Mouse (Mus musculus) retina, postnatal 1 day (tissue): ENCODE measurements at regions not wholly inside any gene's neighbourhood (a gene's known extent, or its start where the extent isn't known, plus 50 kb on each side); places are given as distances from the start of the nearest gene placed in this dataset.

Source experiments
- DNase-seq: peaks from one replicate; pipeline ENCODE4 v3.0.0-alpha.2; 2012

DNA sequence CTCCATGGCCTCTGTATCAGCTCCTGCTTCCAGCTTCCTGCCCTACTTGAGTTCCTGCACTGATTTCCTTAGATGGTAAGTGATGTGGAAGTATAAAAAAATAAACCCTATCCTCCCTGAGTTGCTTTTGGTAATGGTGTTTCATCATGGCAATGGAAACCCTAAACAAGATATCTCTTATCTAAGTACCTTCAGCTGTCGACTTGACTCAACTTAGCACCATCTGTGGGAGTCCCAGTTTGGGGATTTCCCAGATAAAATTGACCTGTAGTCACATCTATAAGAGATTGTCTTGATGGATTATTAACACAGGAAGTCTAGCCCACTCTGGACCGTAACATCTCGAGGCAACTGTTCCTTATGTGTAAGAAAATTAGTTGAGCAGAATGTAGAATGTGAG, 570.2 kb upstream of the Gm10306 start:
- DNase-seq, result no peak

DNA sequence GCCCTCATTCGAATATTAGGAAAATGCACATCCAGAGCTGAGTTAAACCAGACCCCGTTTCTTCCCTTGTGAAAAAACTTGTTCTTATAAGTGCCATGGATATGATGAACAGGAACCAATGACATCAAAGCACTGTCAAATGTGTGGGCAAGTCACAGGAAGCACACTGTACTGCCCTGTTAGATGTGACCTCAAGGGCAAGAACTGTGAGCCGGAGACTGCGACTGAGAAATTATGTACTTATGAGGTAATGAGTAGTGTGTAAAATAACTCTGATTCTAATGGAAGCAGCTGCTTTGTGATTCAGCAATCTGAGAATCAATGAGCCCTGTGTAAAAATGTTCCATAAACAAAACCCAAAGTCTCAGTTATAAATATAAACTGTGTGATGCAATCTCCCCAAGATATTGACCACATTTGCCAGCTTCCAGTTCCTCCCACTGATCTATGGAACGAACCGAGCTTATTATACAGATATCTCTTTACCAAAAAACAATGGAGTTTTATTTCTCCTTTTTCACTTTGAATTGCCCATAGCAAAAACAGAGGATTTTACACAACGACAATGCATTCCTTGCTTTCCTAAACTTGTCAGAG, 566.0 kb upstream of the Gm10306 start:
- DNase-seq, result no peak

DNA sequence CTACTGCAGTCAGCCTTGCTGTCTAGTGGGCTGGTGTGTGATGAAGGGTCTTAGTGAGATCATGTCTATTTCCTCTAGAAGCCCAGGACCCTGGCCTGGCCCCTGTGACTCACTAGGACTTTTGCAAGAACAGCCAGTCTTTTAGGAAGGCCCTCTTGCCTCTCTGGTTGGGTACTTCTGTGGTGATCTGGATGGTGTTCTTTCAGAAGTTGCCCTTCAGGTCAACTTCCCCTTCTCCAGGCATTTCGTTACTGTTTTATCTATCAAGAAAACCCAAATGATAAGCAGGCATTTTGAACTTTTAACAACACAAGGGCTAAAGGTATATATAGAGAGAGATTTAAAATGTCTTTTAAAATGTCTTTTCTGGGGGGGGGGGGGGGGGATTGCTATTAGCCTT, 550.5 kb upstream of the Gm10306 start:
- no peak for DNase-seq

GRCm38 (mm10) chr4:94007088-94007768, 549.1 kb upstream of the Gm10306 start:
- peak; percentile 78 for DNase-seq

DNA sequence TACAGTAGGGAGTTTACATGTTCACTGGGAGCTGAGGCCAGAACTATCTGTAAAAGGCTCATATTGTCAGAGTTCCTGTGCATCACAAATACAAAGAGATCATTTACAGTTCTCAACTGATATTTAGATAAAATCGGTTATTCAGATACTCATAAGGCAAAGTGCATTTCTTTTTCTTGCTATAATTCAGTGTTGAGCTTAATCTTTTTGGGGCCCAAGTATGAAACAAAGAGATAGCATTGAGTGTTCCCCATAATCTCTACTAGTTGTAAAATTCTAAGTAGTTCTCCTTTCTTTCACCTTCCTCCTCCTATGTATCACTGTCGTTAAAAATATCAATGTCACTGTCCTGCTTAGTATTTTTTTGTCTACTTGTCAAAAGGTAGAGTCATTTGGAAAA, 540.6 kb upstream of the Gm10306 start:
- DNase-seq, result no peak

- DNase-seq, result no peak
Observed at GRCm38 (mm10) chr4:94017702-94018101, 538.6 kb upstream of the Gm10306 start.

DNA sequence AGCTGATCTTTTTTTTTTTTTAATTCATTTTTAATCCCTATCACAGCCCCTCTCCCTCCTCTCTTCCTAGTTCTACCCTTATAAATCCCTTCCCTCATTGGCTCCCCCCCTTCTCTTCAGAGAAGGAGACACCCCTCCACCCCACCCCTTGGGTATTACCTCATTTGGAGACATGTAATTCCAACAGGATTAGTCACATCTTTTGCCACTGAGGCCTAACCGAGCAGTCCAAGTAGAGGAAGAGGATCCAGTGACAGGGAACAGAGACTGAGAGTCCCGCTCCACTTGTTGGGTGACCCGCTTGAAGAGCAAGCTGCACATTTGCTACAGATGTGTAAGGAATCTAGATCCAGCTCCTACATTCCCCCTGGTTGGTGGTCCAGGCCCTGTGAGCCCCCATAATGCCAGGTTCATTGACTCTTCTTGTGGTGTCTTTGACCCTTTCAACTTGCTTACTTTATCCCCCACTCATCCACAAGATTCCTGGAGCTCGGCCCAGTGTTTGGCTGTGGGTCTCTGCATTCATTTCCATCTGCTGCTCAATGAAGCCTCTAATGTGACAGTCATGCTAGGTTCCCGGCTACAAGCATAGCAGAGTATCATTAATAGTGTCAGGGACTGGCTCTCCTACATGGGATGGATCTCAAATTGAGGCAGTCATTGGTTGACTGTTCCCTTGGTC, 506.6 kb upstream of the Gm10306 start:
- peak; percentile 11 for DNase-seq

DNA sequence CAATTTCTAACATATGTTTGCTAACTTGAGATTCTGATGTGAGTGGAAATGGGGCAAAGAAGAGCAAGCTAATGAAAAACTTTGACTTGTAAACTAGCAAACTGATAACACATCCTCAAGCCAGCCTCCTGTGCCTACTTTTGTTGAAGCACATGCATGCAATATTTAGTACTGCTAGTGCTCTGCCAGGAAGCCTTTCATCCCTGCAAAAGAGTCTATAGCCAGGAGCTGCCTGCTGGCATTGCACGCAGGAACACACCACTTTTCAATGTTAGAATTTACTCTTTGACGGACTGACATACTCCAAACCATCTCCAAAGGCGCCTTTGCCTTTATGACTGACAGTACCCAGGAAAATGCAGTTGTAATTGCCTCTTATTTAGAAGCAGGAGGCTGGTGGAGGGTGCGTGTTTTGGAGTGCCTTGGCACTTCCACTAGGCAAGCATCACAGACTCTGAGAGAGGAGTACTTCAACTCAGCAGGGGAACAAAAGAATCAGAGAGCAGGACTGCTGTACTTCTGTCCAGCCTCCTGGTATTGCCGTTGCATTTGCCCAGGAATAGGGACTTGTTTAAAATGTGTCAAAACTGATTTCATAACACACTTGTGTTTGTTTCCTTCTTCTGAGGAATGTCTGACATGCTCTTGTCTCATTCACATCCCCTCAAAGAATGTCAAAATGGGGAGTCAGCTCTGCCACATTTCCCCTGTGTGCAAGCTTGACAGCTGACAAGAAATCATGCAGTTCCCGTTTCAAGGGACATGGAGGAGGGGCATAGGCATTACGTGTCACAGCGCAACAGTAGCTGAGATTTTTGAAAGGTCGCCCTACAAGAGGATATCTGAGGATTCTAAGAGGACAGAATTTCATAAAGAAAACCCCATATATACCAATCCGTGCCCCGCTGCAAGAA, 503.8 kb upstream of the Gm10306 start:
- DNase-seq, result no peak

- DNase-seq, result no peak
Observed at GRCm38 (mm10) chr4:94073178-94073870, 483.0 kb upstream of the Gm10306 start.

- no peak for DNase-seq
Observed at GRCm38 (mm10) chr4:94082839-94083238, 473.5 kb upstream of the Gm10306 start.

DNA sequence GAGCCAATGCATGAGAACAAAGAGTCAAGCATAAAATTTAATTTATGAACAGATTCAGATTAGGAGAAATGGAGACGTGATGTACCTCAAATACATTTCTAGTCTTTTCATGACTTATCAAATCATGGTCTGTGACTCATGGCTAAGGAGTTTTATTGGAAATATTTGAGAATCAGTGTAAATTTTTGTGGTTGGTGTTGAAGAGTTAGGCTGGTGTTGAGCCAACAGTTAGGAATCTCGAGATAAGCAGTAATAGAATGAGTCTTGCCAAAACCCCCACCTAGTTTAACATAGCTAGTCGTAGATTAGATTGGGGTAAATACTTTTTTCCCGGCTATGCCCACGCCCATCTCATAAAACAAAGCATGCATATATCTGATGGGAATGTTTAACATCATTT, 462.0 kb upstream of the Gm10306 start:
- DNase-seq, result no peak

DNA sequence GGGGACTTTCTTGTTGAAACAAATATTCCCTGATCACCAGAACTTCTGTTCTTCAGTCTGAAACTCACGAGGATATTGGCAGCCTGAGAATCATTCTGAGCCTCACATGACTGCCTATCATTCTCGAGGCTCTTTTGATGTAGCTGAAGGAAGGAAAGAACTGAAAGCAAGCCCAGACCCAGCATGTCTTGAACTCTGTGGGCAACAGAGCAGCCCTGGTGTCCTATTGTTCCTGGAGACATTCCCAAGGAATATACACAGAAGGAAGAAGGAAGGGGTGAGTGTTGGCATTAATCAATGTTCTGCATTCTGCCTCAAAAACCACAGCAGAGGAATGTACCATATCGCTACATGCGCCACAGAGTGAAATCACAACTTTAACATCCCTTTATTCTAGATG, 449.4 kb upstream of the Gm10306 start:
- DNase-seq, result no peak

DNA sequence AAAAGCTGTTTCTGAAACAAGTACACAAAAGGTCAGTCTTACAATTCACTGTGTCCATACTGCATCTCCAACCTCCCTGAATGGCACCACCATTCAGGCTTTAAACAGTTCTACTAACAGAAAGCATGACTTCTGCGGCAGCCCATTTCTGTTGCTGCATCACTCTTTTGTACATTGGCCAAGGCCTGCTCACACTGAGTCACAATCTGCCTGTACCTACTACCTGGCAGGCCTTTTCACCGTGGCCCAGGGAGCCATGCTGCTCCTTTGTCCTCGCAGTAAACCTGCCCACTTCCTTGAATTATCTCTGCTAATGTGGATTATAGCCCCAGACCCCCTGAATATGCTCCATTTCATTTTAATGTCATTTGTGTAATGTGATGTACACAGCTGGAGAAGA, 439.5 kb upstream of the Gm10306 start:
- DNase-seq, result no peak

- peak; percentile 27 for DNase-seq
Observed at GRCm38 (mm10) chr4:94124177-94124576, 432.2 kb upstream of the Gm10306 start.

DNA sequence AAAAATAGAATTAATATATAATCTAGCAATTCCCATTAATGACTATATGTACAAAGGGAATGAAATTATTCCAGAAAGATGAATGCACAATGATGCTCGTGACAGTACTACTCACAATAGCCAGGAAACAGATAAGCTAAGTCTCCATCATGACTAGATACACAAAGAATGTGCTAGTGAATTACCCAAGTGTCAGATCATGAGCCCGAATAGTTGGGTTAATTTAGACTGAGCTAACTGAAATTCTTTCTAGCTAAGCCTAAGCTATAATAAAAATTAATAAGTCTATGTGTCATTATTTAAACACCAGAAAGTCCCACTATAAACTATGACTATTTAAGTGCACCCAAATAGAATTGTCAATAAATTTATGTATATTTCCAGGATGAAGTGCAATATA, 418.4 kb upstream of the Gm10306 start:
- DNase-seq, result no peak

- DNase-seq, result peak; percentile 59
Observed at GRCm38 (mm10) chr4:94144901-94145801, 411.2 kb upstream of the Gm10306 start.

GRCm38 (mm10) chr4:94147964-94148533, 408.3 kb upstream of the Gm10306 start:
- no peak for DNase-seq

- DNase-seq, result peak; percentile 32
Observed at GRCm38 (mm10) chr4:94149056-94149455, 407.3 kb upstream of the Gm10306 start.

- no peak for DNase-seq
Observed at GRCm38 (mm10) chr4:94160620-94161019, 395.7 kb upstream of the Gm10306 start.

DNA sequence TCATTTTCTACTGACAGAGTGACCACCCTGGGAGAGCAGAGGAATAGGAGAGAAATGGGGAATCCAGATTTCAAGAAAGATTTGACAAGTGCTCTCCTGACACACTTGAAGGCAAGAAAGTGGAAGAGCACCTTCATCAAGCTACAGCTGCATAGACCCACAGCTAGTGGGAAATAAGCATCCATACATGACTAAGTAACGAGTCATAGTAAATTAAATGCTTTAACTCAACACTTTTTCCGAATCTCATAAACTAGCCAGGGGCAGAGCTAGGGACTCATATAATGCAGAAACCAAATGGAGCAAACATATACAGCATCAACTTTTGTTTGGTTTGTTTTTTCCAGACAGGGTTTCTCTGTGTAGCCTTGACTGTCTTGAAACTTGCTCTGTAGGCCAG, 383.2 kb upstream of the Gm10306 start:
- no peak for DNase-seq

- DNase-seq, result no peak
Observed at GRCm38 (mm10) chr4:94186997-94187396, 369.3 kb upstream of the Gm10306 start.
